Mouse (Mus musculus) left cerebral cortex, adult 8-10 months (tissue): ENCODE results near the gene Gm21974. TPM values are rescaled to one million over a fixed set of nuclear protein-coding genes. Genes with fewer than 3 reads are reported as not detected.
A peak's percentile ranks its signal among the peaks of the same experiment; 100 is the strongest.
"Not testable (repeated sequence)": the region's sequence is repeated elsewhere in the genome, so short reads cannot be mapped to it uniquely, and the experiment has no call there.

ENCODE experiments used
- DNase-seq, 2 experiments: peaks; one replicate each; pipeline ENCODE4 v3.0.0; 2022; ENCODE audit warnings: low spot score in 2 of 2
- total RNA-seq, 4 experiments: library from RNA; stranded (reverse); gene quantifications; 2 replicates each; pipeline ENCODE4 v1.2.4; 2022

Gene Gm21974
- total RNA-seq, 4 experiments from 2014 or later, result not detected

- DNase-seq, result peak; percentile 81 to 85
Measured at GRCm38 (mm10) chr7:127876467-127877348, 18.5 kb downstream of the Gm21974 start, which contains the start of gene Zfp668. Zfp668 (minus strand) TSS chr7:127876828.

- DNase-seq, result peak in 1 of 2 experiments; percentile 57
Measured at GRCm38 (mm10) chr7:127876041-127876466, 19.2 kb downstream of the Gm21974 start, which contains the start of gene Zfp646. Zfp646 (plus strand) TSS chr7:127876221.

GRCm38 (mm10) chr7:127875627-127876001, 19.6 kb downstream of the Gm21974 start:
- peak; percentile 82 to 94 for DNase-seq

GRCm38 (mm10) chr7:127874812-127875626, 20.2 kb downstream of the Gm21974 start:
- no peak for DNase-seq

GRCm38 (mm10) chr7:127870136-127870821, 25.0 kb downstream of the Gm21974 start:
- DNase-seq, result no peak

GRCm38 (mm10) chr7:127869149-127869810, 26.0 kb downstream of the Gm21974 start:
- DNase-seq, result peak in 1 of 2 experiments; percentile 43

- no peak for DNase-seq
Measured at GRCm38 (mm10) chr7:127867641-127868040, 27.6 kb downstream of the Gm21974 start.

GRCm38 (mm10) chr7:127866434-127866833, 28.8 kb downstream of the Gm21974 start:
- no peak for DNase-seq

GRCm38 (mm10) chr7:127858258-127858657, 37.0 kb downstream of the Gm21974 start:
- DNase-seq, result no peak

- DNase-seq, result no peak
Measured at GRCm38 (mm10) chr7:127850906-127851305, 44.3 kb downstream of the Gm21974 start.

- DNase-seq, result no peak
Measured at GRCm38 (mm10) chr7:127849973-127850875, 45.0 kb downstream of the Gm21974 start.

GRCm38 (mm10) chr7:127842001-127842718, 53.1 kb downstream of the Gm21974 start:
- peak; percentile 63 to 74 for DNase-seq

GRCm38 (mm10) chr7:127841340-127842000, 53.8 kb downstream of the Gm21974 start:
- peak; percentile 87 to 99 for DNase-seq

GRCm38 (mm10) chr7:127840886-127841285, 54.4 kb downstream of the Gm21974 start:
- DNase-seq, result peak; percentile 70 to 85

- DNase-seq, result not testable (repeated sequence)
Measured at GRCm38 (mm10) chr7:127840031-127840430, 55.2 kb downstream of the Gm21974 start.

GRCm38 (mm10) chr7:127837878-127838277, 57.4 kb downstream of the Gm21974 start:
- DNase-seq, result not testable (repeated sequence)

GRCm38 (mm10) chr7:127837473-127837872, 57.8 kb downstream of the Gm21974 start:
- DNase-seq, result no peak
